Mouse (Mus musculus) neural tube, embryonic 11.5 days (tissue): Measurements from ENCODE around the gene Rsph10b. TPM values are rescaled to one million over a fixed set of nuclear protein-coding genes. Genes with fewer than 3 reads are reported as not detected.

Source experiments
- ATAC-seq: fragments of 200-750 bp; cut with Nextera tagmentation; 2 replicates; pipeline ENCODE4 v1.8.0; 2017; ENCODE audit warnings: moderate number of reproducible peaks, mild to moderate bottlenecking, moderate TSS enrichment, moderate library complexity; ENCODE audit not compliant: insufficient read depth, low FRiP score, low TSS enrichment
- DNase-seq: peaks from one replicate; pipeline ENCODE4 v3.0.0-alpha.2; 2015; ENCODE audit warnings: low spot score
- H3K27ac ChIP-seq: fragments of 300-500 bp; sonication (generic); 2 replicates; pipeline ENCODE4 v1.5.1; 2014; ENCODE audit warnings: low read depth, mild to moderate bottlenecking, low read length
- H3K27me3 ChIP-seq: fragments of 300-500 bp; sonication (generic); 2 replicates; pipeline ENCODE4 v1.6.1; 2014; ENCODE audit warnings: mild to moderate bottlenecking, low read length, mixed read lengths; ENCODE audit not compliant: control insufficient read depth, insufficient read depth
- H3K36me3 ChIP-seq: fragments of 300-500 bp; sonication (generic); 2 replicates; pipeline ENCODE4 v1.6.1; 2014; ENCODE audit warnings: mild to moderate bottlenecking, low read length, moderate library complexity, mixed read lengths; ENCODE audit not compliant: control insufficient read depth, insufficient read depth
- H3K4me1 ChIP-seq: fragments of 300-500 bp; sonication (generic); 2 replicates; pipeline ENCODE4 v1.6.1; 2014; ENCODE audit warnings: low read length, mixed read lengths; ENCODE audit not compliant: control insufficient read depth, insufficient read depth
- H3K4me2 ChIP-seq: fragments of 300-500 bp; sonication (generic); 2 replicates; pipeline ENCODE4 v1.6.1; 2014; ENCODE audit warnings: low read depth, mild to moderate bottlenecking, moderate library complexity
- H3K4me3 ChIP-seq: fragments of 300-500 bp; sonication (generic); 2 replicates; pipeline ENCODE4 v1.5.1; 2014; ENCODE audit warnings: low read depth, low read length
- H3K9ac ChIP-seq: fragments of 300-500 bp; sonication (generic); 2 replicates; pipeline ENCODE4 v1.6.1; 2014; ENCODE audit warnings: mild to moderate bottlenecking, low read length
- H3K9me3 ChIP-seq: fragments of 300-500 bp; sonication (generic); 2 replicates; pipeline ENCODE4 v1.6.1; 2016; ENCODE audit warnings: low read length; ENCODE audit not compliant: control insufficient read depth
- WGBS: fragments of 180-500 bp; shearing (Covaris S2); extraction: QIAGEN DNeasy Blood & Tissue Kit; methylation state at CpG from one replicate; pipeline ENCODE4 v1.1.7; 2014; 5-methylcytosine and 5-hydroxymethylcytosine counted together
- polyA plus RNA-seq: library from polyadenylated mRNA; unstranded; fragments of >200 nt; fragmentation: Nextera tagmentation; extraction: Ambion mirVana; gene quantifications from 2 replicates; pipeline ENCODE4 v1.2.1, GENCODE M21; 2014

Rsph10b gene
- 0.96 and 1.0 TPM in 2 replicates for polyA plus RNA-seq

- 14% methylated on average over 8 of the region's 8 CpGs for WGBS
- no peaks in the 10 kb centered on the region for H3K27me3 ChIP-seq
- peak; percentile 35 for DNase-seq
- no peak within 1 kb of the TSS for H3K4me3 ChIP-seq
- H3K27ac ChIP-seq: no peak within 1 kb of the TSS
- H3K36me3 ChIP-seq: peaks cover 7% of the 10 kb centered on the region
- no peaks in the 10 kb centered on the region for H3K4me1 ChIP-seq
- no peak within 1 kb of the TSS for H3K4me2 ChIP-seq
- ATAC-seq: no peak; the same call in 1 of the 2 replicates
- no peak within 1 kb of the TSS for H3K9ac ChIP-seq
- no peaks in the 10 kb centered on the region for H3K9me3 ChIP-seq
Measured at GRCm38 (mm10) chr5:143932831-143933230, at the start of gene Rsph10b. Rsph10b (plus strand) TSS chr5:143933035.

GRCm38 (mm10) chr5:143885274-143885673 lies 47.6 kb upstream of the Rsph10b start:
- H3K9ac ChIP-seq: no peak overlapping the region
- no peak for ATAC-seq
- H3K4me3 ChIP-seq: no peak overlapping the region
- H3K36me3 ChIP-seq: peaks cover 30% of the 10 kb centered on the region
- H3K4me1 ChIP-seq: no peaks in the 10 kb centered on the region
- no peaks in the 10 kb centered on the region for H3K27me3 ChIP-seq
- no peak overlapping the region for H3K4me2 ChIP-seq
- DNase-seq: no peak
- no peak overlapping the region for H3K27ac ChIP-seq
- 97% methylated on average over 3 of the region's 3 CpGs for WGBS
- H3K9me3 ChIP-seq: no peaks in the 10 kb centered on the region

- H3K9me3 ChIP-seq: no peaks in the 10 kb centered on the region
- H3K4me3 ChIP-seq: no peak overlapping the region
- H3K4me1 ChIP-seq: no peaks in the 10 kb centered on the region
- H3K36me3 ChIP-seq: peaks cover 18% of the 10 kb centered on the region
- H3K27me3 ChIP-seq: no peaks in the 10 kb centered on the region
- WGBS: 92% methylated on average over 6 of the region's 6 CpGs
- H3K4me2 ChIP-seq: no peak overlapping the region
- H3K9ac ChIP-seq: no peak overlapping the region
- H3K27ac ChIP-seq: no peak overlapping the region
- no peak for ATAC-seq
- no peak for DNase-seq
Measured at GRCm38 (mm10) chr5:143890741-143891140, 42.1 kb upstream of the Rsph10b start.

DNA sequence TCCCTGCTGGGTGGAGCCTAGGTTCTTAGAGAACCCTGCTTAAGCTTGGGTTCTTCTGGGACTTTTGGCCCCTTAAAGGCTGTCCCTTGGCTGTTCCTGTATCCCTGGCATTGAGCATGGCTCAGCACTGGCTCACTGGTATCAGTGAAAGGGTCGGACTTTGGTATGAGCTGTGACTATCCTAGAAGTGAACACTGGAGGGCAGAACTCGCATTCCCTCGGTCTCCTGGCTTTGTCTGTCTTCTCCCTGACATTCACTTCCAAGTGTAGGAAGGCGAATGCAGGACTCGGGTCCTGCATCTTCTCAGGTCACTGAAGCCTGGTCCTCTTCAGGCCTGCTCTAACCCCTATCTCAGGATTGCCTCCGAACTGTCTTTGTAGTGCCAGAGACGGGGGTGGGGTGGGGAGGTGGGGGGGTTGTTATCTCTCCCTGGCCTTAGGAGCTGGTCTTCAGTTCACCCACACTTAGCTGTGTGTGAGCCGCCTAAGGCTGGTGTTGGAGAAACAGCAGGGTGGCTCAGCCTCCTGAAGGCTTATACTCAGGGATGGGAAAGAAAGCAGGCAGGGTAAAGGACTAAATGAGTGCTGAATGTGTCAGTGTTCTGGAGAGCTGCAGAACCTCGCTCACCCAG lies 40.5 kb upstream of the Rsph10b start:
- Histone ChIP-seq H3K27ac (no peak overlapping the region), H3K9me3 (no peaks in the 10 kb centered on the region), H3K4me3 (no peak overlapping the region), H3K4me2 (no peak overlapping the region), H3K27me3 (no peaks in the 10 kb centered on the region), H3K4me1 (no peaks in the 10 kb centered on the region), H3K36me3 (peaks cover 8% of the 10 kb centered on the region; the same call in 1 of the 2 replicates), H3K9ac (no peak overlapping the region)
- DNase-seq (no peak), ATAC-seq (no peak)
- WGBS: 76% methylated on average over 9 of the region's 9 CpGs

- ATAC-seq (no peak), DNase-seq (no peak)
- Histone ChIP-seq H3K9me3 (no peaks in the 10 kb centered on the region), H3K4me2 (no peak overlapping the region), H3K4me1 (no peaks in the 10 kb centered on the region), H3K9ac (no peak overlapping the region), H3K4me3 (no peak overlapping the region), H3K27ac (no peak overlapping the region), H3K27me3 (no peaks in the 10 kb centered on the region), H3K36me3 (peaks cover 10% of the 10 kb centered on the region)
- 87% methylated on average over 5 of the region's 5 CpGs for WGBS
Measured at GRCm38 (mm10) chr5:143893396-143893795, 39.4 kb upstream of the Rsph10b start.

- Histone ChIP-seq H3K4me1 (no peaks in the 10 kb centered on the region), H3K9ac (no peak within 1 kb of the TSS), H3K4me2 (no peak within 1 kb of the TSS), H3K9me3 (no peaks in the 10 kb centered on the region), H3K4me3 (no peak within 1 kb of the TSS), H3K27ac (no peak within 1 kb of the TSS), H3K27me3 (no peaks in the 10 kb centered on the region), H3K36me3 (peaks cover 20% of the 10 kb centered on the region)
- DNase-seq: no peak
- 91% methylated on average over 14 of the region's 14 CpGs for WGBS
- no peak for ATAC-seq
Measured at GRCm38 (mm10) chr5:143897635-143898330, 35.1 kb upstream of the Rsph10b start, which contains the start of gene Ankrd61. Ankrd61 (minus strand) TSS chr5:143897685.

DNA sequence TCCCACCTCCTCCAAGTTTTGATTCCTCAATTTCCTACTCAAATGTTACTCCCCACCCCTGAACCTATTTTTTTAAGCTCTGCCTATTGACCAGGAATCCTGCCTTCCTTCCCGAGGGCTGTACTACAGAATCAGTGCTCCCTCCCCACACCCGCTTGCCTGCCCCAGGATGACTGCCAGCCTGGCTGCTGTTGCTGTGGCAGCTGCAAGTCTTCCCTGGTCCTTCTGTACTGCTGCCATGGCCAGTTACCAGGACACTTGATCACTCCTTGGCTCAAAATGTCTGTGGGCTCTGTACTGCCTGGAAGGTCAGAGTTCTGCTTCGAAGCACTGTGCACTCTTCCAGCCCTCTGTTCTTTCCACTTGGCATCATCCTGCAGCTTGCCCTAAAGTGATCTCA lies 30.7 kb upstream of the Rsph10b start:
- no peaks in the 10 kb centered on the region for H3K27me3 ChIP-seq
- H3K4me3 ChIP-seq: no peak overlapping the region
- H3K9ac ChIP-seq: no peak overlapping the region
- ATAC-seq: no peak
- H3K36me3 ChIP-seq: peaks cover 24% of the 10 kb centered on the region
- no peak for DNase-seq
- no peak overlapping the region for H3K27ac ChIP-seq
- H3K4me2 ChIP-seq: no peak overlapping the region
- H3K4me1 ChIP-seq: no peaks in the 10 kb centered on the region
- H3K9me3 ChIP-seq: no peaks in the 10 kb centered on the region
- 95% methylated on average over 3 of the region's 3 CpGs for WGBS

DNA sequence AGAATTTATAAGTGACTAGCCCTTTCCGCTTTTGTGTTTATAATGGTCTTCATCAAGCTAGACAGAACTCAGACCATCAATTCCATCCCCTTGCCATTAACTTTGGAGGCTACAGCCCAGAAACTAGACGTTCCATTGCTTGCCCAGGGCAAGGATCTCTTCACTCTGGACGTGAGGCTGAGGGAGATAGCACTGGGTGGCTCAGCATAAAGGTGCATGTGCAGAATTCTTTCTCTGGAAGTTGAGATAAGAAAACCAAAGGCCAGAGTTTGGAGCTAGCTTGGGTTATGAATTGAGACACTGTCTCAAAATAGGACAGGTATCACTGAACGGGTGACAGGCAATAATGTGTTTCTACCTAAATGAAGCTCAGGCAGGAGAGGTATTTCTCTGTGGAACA lies 29.0 kb upstream of the Rsph10b start:
- WGBS: 87% methylated on average over 4 of the region's 4 CpGs
- DNase-seq (no peak), ATAC-seq (no peak)
- Histone ChIP-seq H3K4me3 (no peak overlapping the region), H3K27ac (no peak overlapping the region), H3K9ac (no peak overlapping the region), H3K4me1 (peaks cover 3% of the 10 kb centered on the region), H3K27me3 (no peaks in the 10 kb centered on the region), H3K36me3 (peaks cover 18% of the 10 kb centered on the region), H3K4me2 (no peak overlapping the region), H3K9me3 (no peaks in the 10 kb centered on the region)

DNA sequence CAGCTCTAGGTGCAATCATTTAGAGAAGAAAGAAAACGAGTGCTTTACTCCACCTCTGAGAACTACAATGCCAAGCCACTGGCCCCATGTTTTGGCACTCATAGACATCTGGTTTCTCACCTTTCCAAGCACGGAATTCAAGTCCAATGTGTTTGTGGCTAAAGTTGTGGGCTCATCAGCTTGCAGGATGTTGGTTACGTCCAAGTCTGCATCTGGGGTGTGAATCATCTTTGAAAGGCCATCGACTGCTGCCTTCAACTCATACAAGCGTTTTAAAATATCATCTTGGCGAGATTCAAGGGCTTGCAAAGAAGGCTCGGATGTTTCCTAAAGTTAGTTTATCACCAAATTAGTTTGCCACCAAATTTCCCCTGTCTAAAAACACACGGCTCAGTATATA lies 26.4 kb upstream of the Rsph10b start:
- ATAC-seq (no peak), DNase-seq (no peak)
- no peak overlapping the region for H3K9ac ChIP-seq
- H3K4me3 ChIP-seq: no peak overlapping the region
- no peaks in the 10 kb centered on the region for H3K27me3 ChIP-seq
- H3K27ac ChIP-seq: no peak overlapping the region
- peaks cover 12% of the 10 kb centered on the region for H3K36me3 ChIP-seq
- no peaks in the 10 kb centered on the region for H3K9me3 ChIP-seq
- H3K4me1 ChIP-seq: peaks cover 12% of the 10 kb centered on the region
- H3K4me2 ChIP-seq: no peak overlapping the region
- 89% methylated on average over 8 of the region's 8 CpGs for WGBS
